Mouse (Mus musculus): Measurements from ENCODE around the gene 1810055G02Rik. TPM values are rescaled to one million over a fixed set of nuclear protein-coding genes. Genes with fewer than 3 reads are reported as not detected.

1810055G02Rik gene
- polyA plus RNA-seq, 1 experiment, result 32.8 TPM

GRCm38 (mm10) chr19:3736001-3736400 is 27.9 kb downstream of the 1810055G02Rik start:
- DNase-seq (ENCODE audit: extremely low spot score in 1 of 2, low spot score in 1 of 2), result no peak

GRCm38 (mm10) chr19:3739650-3740049 is 31.6 kb downstream of the 1810055G02Rik start:
- no peak for DNase-seq (ENCODE audit: extremely low spot score in 1 of 2, low spot score in 1 of 2)

- no peak for DNase-seq (ENCODE audit: extremely low spot score in 1 of 2, low spot score in 1 of 2)
Observed at GRCm38 (mm10) chr19:3742716-3743115, 34.6 kb downstream of the 1810055G02Rik start.

GRCm38 (mm10) chr19:3743362-3743761 is 35.3 kb downstream of the 1810055G02Rik start:
- DNase-seq (ENCODE audit: extremely low spot score in 1 of 2, low spot score in 1 of 2), result no peak

- DNase-seq (ENCODE audit: extremely low spot score in 1 of 2, low spot score in 1 of 2), result peak; percentile 21 to 68
Observed at GRCm38 (mm10) chr19:3743851-3744512, 35.9 kb downstream of the 1810055G02Rik start.

GRCm38 (mm10) chr19:3752621-3753239 is 44.6 kb downstream of the 1810055G02Rik start:
- DNase-seq (ENCODE audit: extremely low spot score in 1 of 2, low spot score in 1 of 2), result no peak

- DNase-seq (ENCODE audit: extremely low spot score in 1 of 2, low spot score in 1 of 2), result no peak
Observed at GRCm38 (mm10) chr19:3753240-3753633, 45.1 kb downstream of the 1810055G02Rik start.

GRCm38 (mm10) chr19:3753738-3754137 is 45.6 kb downstream of the 1810055G02Rik start:
- DNase-seq (ENCODE audit: extremely low spot score in 1 of 2, low spot score in 1 of 2), result no peak

- DNase-seq (ENCODE audit: extremely low spot score in 1 of 2, low spot score in 1 of 2), result no peak
Observed at GRCm38 (mm10) chr19:3757861-3758260, 49.8 kb downstream of the 1810055G02Rik start.

- DNase-seq (ENCODE audit: extremely low spot score in 1 of 2, low spot score in 1 of 2), result no peak
Observed at GRCm38 (mm10) chr19:3765221-3765820, 57.2 kb downstream of the 1810055G02Rik start.

GRCm38 (mm10) chr19:3766378-3766777 is 58.3 kb downstream of the 1810055G02Rik start:
- no peak for DNase-seq (ENCODE audit: extremely low spot score in 1 of 2, low spot score in 1 of 2)

- peak; percentile 50 to 60 for DNase-seq (ENCODE audit: extremely low spot score in 1 of 2, low spot score in 1 of 2)
Observed at GRCm38 (mm10) chr19:3767276-3767780, 59.2 kb downstream of the 1810055G02Rik start, which contains the start of gene Kmt5b. Kmt5b (plus strand) TSS chr19:3767421.

Other genes with a start within 250 kb of the 1810055G02Rik start
- gene Ppp6r3, start 132.5 kb upstream of the 1810055G02Rik start, polyA plus RNA-seq (2012; rRNA removed), result 85.6 and 88.1 TPM in 2 replicates
- 4.9 and 5.2 TPM in 2 replicates for gene Lrp5, start 21.7 kb upstream of the 1810055G02Rik start, polyA plus RNA-seq (2012; rRNA removed)
- 36.3 and 37.2 TPM in 2 replicates for gene Kmt5b, start 59.1 kb downstream of the 1810055G02Rik start, polyA plus RNA-seq (2012; rRNA removed)
- 121 and 123 TPM in 2 replicates for gene Chka, start 143.5 kb downstream of the 1810055G02Rik start, polyA plus RNA-seq (2012; rRNA removed)
- gene Tcirg1, start 198.8 kb downstream of the 1810055G02Rik start, polyA plus RNA-seq (2012; rRNA removed), result 45.5 and 48.1 TPM in 2 replicates
- 283 and 291 TPM in 2 replicates for gene Ndufs8, start 204.5 kb downstream of the 1810055G02Rik start, polyA plus RNA-seq (2012; rRNA removed)
- 7.9 and 8.5 TPM in 2 replicates for gene Aldh3b1, start 221.5 kb downstream of the 1810055G02Rik start, polyA plus RNA-seq (2012; rRNA removed)
- 31.5 and 34.7 TPM in 2 replicates for gene Unc93b1, start 226.9 kb downstream of the 1810055G02Rik start, polyA plus RNA-seq (2012; rRNA removed)